Mouse (Mus musculus) embryo, embryonic 11.5 days (tissue): ENCODE measurements around the gene Faap100.

Source experiments
- DNase-seq: peaks from one replicate; pipeline ENCODE4 v3.0.0-alpha.2; 2012; ENCODE audit warnings: low read depth, low spot score

Gene Faap100

DNA sequence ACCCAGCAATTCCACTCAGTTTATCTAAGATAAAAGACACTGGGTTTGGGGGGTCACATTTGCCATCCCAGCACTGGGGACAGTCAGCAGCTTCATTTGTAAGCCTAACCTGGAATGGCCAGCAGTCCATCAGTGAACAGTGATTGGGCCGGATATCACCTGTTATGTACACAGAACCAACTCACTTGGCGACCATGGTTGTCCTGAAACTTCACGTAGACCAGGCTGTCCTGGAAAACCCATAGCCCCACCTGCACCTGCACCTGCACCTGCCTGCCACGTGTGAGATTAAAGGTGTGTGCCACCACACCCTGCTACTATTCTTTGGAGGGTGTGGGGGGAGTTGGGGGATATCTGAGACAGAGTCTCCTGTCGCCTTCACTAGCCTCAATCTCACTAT lies 59.3 kb downstream of the Faap100 start:
- DNase-seq: no peak
